Mouse (Mus musculus) layer of hippocampus, adult 2 months (tissue): ENCODE data around the gene Atxn1. TPM values are rescaled to one million over a fixed set of nuclear protein-coding genes. Genes with fewer than 3 reads are reported as not detected.

Source experiments
- DNase-seq, 2 experiments: peaks; one replicate each; pipeline ENCODE4 v3.0.0; 2022; ENCODE audit warnings: low spot score in 2 of 2
- H3K27ac ChIP-seq: fragments of 200-600 bp; 2 replicates; pipeline ENCODE4 v1.8.1; 2022
- H3K4me3 ChIP-seq: fragments of 200-600 bp; 2 replicates; pipeline ENCODE4 v1.8.1; 2022; ENCODE audit warnings: mild to moderate bottlenecking
- CTCF ChIP-seq: fragments of 200-600 bp; conservative IDR thresholded peaks from 2 replicates; pipeline ENCODE4 v1.8.1; 2022; ENCODE audit warnings: antibody characterized with exemption, mild to moderate bottlenecking, moderate library complexity
- total RNA-seq, 2 experiments: library from RNA; stranded (reverse); gene quantifications; 2 replicates each; pipeline ENCODE4 v1.2.3; 2021

Gene Atxn1
- total RNA-seq, 2 experiments from 2014 or later, result 128 to 131 TPM

DNA sequence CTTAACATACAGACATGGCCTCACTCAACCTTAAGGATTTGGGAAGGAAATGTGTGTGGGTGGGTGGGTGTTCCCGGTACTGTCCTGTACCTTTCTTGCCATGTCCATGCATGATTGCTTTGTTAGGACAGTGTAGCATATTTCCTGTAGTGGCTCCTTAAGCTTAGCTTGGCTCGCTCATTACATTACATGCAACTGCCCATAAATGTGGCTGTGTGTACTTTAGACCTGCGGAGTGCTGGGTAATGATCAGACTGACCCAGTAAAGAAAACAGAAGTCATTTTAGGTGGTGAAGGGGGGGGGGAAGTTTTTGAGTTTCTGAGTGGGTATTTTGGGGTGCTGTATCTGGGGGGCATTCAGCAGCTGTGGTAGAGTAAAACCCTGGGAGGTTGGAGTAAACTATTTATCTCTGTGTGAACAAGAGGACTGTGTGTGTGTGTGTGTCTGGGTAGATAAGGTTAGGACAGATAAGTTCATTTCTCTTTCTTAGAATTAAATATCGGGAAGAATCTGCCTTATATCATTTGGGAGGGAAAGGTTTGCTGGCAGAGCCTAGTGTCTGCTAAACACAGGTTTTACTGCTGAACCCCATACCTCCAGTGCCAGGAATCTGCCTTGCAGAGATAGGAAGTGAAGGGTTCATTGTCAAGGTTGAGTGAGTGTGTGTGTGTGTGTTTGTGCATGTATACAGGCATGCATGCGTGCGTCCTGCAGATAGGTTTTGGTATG lies 452.9 kb downstream of the Atxn1 start:
- no peak for TF ChIP-seq CTCF
- Histone ChIP-seq H3K4me3 (no peak overlapping the region), H3K27ac (peak overlapping the region; percentile 36; the same call in 1 of the 2 replicates)
- DNase-seq, result no peak

DNA sequence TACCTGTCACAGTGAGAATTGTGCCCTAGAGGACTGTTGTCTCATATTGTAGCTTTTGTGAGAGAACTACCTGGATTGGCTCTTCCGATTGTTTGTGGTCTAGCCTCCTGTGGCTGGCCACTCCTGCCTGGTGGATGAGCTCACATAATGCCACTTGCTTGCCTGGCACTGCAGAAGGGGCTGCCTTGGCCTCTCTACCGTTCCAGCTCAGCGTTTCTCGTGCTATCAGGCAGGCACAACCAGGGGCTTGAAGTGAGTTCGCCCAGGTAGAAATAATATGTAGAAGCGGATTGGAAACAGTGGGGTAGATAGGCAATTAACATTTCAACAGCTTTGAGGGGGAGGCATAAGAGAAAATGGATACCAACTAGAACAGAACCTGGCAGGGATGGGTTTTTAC lies 455.4 kb downstream of the Atxn1 start:
- no peak for TF ChIP-seq CTCF
- Histone ChIP-seq H3K4me3 (peak overlapping the region; percentile 88), H3K27ac (peak overlapping the region; percentile 95)
- DNase-seq, result no peak

DNA sequence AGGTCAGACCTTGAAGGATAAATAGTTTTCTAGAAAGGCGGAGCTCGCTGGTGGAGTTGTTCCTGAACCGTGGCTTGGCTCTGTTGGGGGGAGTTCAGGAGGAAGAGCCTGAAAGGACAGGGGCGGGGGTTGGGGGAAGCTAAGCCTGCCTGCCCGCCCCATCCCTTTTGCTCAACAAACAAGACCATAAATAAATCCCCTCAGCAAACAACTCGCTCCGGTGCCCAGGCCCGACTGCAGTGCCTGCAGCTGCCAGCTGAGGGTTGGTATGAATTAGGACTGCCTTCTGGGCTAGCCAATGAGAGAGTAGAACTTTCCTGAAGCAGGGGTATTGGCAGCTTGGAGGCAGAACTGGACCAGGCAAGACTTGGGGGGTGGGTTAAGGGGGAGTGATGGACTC lies 456.3 kb downstream of the Atxn1 start:
- TF ChIP-seq CTCF, result peak; percentile 66
- peak; percentile 82 to 86 for DNase-seq
- H3K4me3 ChIP-seq, result peak overlapping the region; percentile 88
- peak overlapping the region; percentile 95 for H3K27ac ChIP-seq

DNA sequence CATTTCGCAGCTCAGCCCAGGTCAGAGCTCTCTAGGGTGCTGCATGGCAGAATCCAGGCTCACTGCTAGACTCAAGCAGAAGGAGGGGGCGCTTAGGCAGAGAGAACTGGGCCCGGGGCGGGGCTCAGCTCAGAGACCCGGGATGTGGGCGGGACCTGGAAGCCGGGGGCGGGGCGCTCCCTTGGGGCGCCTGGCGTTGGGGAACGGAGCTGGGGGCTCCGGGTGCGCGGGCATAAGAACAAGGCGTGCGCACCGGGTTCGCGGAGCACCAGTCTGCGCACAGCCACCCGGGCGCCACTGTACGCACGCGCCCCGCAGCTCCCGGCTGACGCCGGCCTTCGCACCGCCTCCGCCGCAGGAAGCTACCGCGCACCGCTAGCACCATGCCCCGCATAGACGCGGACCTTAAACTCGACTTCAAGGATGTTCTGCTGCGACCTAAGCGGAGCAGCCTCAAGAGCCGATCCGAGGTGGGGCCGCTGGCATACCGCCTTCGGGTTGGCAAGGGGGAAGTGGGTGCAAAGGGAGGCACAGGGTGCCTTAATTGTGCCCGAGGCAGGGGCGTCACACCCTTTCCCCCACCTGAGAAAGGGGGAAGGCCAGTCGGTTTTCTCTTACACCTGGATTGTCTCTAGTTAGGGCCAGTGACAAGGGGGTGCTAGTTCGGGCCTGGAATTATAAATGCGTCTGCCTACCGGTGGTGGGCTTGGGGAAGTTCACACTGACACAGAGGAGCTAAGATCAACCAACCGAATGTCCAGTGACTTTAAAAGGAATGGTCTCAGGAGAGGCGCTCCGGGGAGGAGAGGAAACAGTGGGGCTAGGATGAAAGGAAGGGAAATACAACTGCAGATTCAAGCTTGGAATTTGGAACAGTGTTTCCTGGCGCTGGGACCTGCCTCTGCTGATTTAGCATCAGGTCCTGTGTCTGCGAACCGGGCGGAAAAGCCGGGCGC lies 457.3 kb downstream of the Atxn1 start, which contains the start of gene Gmpr:
Gene Gmpr, plus strand, starts transcription at position 171 of the 956 bp plus-strand sequence.
- DNase-seq, result peak; percentile 82 to 88
- Histone ChIP-seq H3K27ac (peak within 1 kb of the TSS; percentile 95), H3K4me3 (peak within 1 kb of the TSS; percentile 88)
- TF ChIP-seq CTCF, result peak; percentile 30

DNA sequence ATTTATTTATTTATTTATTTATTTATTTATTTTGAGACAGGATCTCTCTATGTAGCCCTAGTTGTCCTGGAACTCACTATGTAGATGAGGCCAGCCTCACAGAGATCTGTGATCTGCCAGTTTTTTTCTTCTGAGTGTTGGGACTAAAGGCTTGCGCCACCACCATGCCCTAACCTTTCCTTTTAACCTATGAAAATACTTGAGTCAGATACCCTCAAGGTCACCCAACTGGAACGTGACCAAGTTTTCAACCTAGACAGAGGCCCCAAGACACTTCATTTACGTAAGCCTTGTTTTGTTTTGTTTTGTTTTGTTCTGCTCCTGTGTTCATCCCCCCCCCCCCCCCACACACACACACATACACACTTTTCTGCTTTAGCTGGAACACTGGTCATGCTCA lies 459.3 kb downstream of the Atxn1 start:
- no peak for DNase-seq
- TF ChIP-seq CTCF, result no peak
- H3K27ac ChIP-seq, result no peak overlapping the region
- no peak overlapping the region for H3K4me3 ChIP-seq

DNA sequence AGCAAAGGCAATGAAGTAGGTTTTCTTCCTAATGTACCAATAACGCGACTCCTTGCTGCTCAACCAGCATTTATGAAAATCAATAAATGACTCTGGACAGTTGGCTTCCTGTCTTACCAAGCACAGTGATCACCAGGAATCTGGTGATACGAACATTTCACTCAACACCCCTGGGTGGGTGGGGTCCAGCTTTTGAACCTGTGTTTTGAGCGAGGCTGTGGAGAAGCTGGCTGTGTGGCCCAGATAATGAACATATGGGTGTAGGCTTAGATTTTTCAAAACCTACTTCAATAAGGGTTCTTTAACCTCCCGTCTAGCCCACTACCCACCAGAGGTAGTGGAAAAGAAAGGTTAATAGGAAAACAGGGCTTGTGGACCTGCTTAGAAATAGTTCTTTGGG lies 462.0 kb downstream of the Atxn1 start:
- Histone ChIP-seq H3K27ac (no peak overlapping the region), H3K4me3 (no peak overlapping the region)
- no peak for DNase-seq
- TF ChIP-seq CTCF, result no peak

DNA sequence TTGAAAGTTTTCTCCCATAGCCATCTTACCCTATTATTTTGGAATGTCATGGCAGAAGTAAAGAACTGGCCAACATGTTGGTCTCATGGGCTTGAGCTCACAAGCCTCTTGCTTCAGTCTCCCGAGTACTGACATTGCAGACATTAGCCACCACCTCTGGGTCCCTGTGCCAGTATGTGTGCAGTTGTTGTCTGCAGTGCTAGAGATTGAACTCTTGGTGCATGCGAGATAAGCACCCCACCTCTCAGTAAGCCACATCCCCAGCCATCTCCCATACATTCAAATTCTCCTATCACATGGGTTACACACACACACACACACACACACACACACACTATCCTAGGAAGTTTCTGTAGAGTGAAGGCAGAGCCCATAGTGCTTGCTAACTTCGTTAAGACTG lies 464.9 kb downstream of the Atxn1 start:
- H3K4me3 ChIP-seq, result no peak overlapping the region
- no peak overlapping the region for H3K27ac ChIP-seq
- no peak for DNase-seq
- TF ChIP-seq CTCF, result no peak
